Mouse (Mus musculus): Measurements from ENCODE around the gene Trmt61a. TPM values are rescaled to one million over a fixed set of nuclear protein-coding genes. Genes with fewer than 3 reads are reported as not detected.

Gene Trmt61a
- polyA plus RNA-seq, 1 experiment, result 24.9 TPM

DNA sequence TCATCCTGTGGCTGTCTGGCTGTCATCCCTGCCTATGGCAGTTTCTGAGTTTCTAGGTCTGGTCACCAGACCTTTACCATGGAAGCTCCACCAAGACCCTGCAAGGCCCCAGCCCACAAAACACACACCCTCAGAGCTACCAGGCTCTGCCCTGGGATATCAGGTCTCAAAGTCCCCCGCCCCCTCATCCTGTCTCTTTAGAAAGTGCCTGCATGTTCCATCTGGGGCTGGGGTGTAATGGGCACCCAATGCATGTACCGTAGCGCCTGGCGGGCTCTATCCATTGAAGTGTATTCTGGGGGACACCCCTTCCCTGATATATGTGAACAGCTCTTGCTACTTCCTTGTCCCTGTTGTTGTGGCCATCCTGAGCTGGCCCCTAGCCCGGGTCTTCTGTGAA, 15.0 kb downstream of the Trmt61a start:
- peaks cover 36% of the 10 kb centered on the region for H3K4me1 ChIP-seq (ENCODE audit: control insufficient read depth, insufficient read depth, insufficient read length, low read length)
- H3K36me3 ChIP-seq (ENCODE audit: control insufficient read depth, insufficient read depth, low read length), result no peaks in the 10 kb centered on the region
- H3K27me3 ChIP-seq (ENCODE audit: control insufficient read depth, insufficient read depth, low read length), result no peaks in the 10 kb centered on the region
- WGBS, result 87% methylated on average over 5 of the region's 5 CpGs
- H3K27ac ChIP-seq (ENCODE audit: insufficient read depth, low read depth, low read length), result no peak overlapping the region
- TF ChIP-seq POLR2A (IDR thresholded peaks at IDR 0.05; ENCODE audit: low read depth, low read length) (no peak), CTCF (IDR thresholded peaks at IDR 0.05; ENCODE audit: extremely low read depth, insufficient read length, insufficient replicate concordance, low read depth, low read length) (no peak)
- H3K4me3 ChIP-seq (ENCODE audit: low read depth, low read length), result no peak overlapping the region

DNA sequence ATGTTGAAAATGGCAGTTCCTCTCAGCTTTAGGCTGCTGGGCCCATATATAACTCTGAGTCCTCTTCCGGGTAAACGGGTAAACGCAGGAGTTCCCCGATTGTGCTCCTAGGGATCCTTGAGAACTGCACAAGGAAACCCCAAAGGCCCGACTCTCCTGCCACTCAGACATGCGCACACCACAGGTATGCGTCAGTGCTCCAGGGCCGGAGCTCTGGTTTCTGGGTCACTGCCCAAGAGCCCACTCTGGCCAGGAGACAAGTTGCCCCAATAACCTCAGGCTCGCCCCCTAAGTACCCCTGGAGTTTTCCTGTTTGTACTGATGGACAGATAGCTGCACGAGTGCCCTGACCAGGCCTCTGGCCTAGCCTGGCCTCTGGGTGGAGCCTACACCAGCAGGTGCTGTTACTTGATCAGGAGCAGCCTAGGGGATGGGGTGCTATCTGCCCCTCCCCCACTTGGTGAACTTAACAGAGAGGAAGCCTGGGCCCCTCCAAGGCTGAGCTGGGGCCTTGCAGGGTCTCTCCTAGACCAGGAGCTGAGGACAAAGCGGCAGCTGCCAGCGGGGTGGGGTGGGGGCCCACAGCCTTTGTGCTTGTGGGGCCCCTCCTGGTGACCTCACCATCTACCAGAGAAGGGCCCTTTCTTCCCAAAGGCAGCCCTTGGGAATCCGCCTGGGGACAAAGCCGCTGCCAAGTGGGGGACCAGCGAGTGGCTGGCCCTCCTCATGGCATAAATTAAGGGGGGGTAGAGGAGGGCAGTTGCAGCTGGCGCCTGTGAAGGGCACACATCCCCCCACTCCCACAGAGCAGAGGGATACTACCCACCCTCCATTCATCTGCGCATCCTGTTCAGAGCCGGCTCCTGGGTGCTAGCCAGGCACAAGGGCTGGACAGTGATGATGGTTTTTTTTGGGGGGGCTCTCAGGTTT, 15.7 kb downstream of the Trmt61a start:
- H3K4me1 ChIP-seq (ENCODE audit: control insufficient read depth, insufficient read depth, insufficient read length, low read length), result peaks cover 30% of the 10 kb centered on the region
- H3K4me3 ChIP-seq (ENCODE audit: low read depth, low read length), result no peak overlapping the region
- 73% methylated on average over 18 of the region's 18 CpGs for WGBS
- no peak for TF ChIP-seq CTCF (IDR thresholded peaks at IDR 0.05; ENCODE audit: extremely low read depth, insufficient read length, insufficient replicate concordance, low read depth, low read length)
- no peaks in the 10 kb centered on the region for H3K27me3 ChIP-seq (ENCODE audit: control insufficient read depth, insufficient read depth, low read length)
- no peaks in the 10 kb centered on the region for H3K36me3 ChIP-seq (ENCODE audit: control insufficient read depth, insufficient read depth, low read length)
- peak overlapping the region; percentile 24; the same call in 1 of the 2 replicates for H3K27ac ChIP-seq (ENCODE audit: insufficient read depth, low read depth, low read length)

DNA sequence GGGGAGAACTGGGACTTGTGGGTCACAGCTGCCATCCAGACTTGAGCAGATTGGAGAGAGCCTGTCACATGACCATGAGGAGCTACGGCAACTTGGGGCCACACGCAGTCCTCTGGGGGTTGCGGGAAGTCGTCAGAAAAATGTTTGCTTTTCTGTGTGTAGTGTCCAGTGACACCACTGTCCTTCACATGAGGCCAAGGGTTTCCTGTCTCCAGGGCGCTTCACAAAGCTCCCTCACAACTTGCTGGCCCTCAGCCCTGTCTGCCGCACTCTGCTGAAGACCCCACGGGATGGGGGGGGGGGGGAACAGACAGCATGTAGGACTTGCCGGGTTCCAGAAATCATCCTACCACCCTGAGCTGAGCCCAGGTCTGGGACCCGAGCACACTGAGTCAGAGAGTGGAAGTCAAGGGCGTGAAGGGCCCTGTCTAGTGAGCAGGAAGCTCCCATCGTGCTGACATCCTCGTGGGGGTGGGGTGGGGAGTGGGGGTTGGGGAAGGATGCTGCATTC, 16.4 kb downstream of the Trmt61a start:
- H3K4me3 ChIP-seq (ENCODE audit: low read depth, low read length), result no peak overlapping the region
- H3K4me1 ChIP-seq (ENCODE audit: control insufficient read depth, insufficient read depth, insufficient read length, low read length), result peaks cover 23% of the 10 kb centered on the region
- TF ChIP-seq POLR2A (IDR thresholded peaks at IDR 0.05; ENCODE audit: low read depth, low read length), result no peak
- TF ChIP-seq CTCF (IDR thresholded peaks at IDR 0.05; ENCODE audit: extremely low read depth, insufficient read length, insufficient replicate concordance, low read depth, low read length), result no peak
- H3K27ac ChIP-seq (ENCODE audit: insufficient read depth, low read depth, low read length), result peak overlapping the region; percentile 46
- H3K36me3 ChIP-seq (ENCODE audit: control insufficient read depth, insufficient read depth, low read length), result no peaks in the 10 kb centered on the region
- no peaks in the 10 kb centered on the region for H3K27me3 ChIP-seq (ENCODE audit: control insufficient read depth, insufficient read depth, low read length)
- WGBS, result 59% methylated on average over 12 of the region's 12 CpGs

DNA sequence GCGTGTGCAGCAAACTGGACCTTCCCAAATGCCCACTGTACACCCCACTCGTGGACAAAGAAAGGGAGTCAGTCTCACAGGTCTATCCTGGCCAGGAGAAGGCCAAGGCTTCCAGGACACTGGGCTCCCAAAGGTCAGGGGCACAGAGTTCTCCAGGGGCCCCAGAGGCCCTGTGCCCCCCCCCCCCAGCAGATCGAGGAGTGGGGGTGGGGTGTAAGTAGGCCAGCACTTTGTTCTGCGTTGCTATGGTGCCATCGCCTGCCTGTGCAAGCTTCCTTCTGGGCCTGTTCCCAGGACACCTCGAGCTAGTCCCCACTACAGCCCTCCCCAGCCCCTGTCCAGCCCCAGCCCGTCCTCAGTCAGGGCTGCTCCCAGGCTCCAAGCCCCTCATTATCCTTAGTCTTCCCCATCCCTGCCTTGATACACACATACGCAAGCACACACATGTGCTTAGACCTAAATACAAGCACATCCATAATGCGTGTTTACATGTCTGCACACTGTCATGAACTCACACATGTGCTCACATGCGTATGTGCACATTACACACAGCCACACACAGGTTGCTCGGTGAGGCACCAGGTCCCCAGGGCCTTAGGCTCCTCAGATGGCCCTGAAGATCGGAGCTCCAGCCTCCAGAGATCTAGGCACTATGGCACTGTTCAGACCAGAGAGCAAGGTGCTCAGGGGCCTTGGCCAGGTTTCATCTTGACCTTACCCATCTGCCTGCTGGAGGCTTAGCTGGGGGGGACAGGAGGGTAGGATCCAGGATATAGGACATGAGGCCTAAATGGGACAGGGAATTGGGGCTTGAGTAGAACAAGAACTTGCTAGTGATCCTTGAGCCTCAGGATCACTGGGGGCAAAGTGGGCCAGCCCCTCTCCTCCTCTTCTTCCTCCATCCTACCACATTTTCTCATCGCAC, 17.2 kb downstream of the Trmt61a start:
- Histone ChIP-seq H3K4me1 (ENCODE audit: control insufficient read depth, insufficient read depth, insufficient read length, low read length) (peaks cover 16% of the 10 kb centered on the region), H3K36me3 (ENCODE audit: control insufficient read depth, insufficient read depth, low read length) (no peaks in the 10 kb centered on the region), H3K27ac (ENCODE audit: insufficient read depth, low read depth, low read length) (peak overlapping the region; percentile 32; the same call in 1 of the 2 replicates), H3K27me3 (ENCODE audit: control insufficient read depth, insufficient read depth, low read length) (no peaks in the 10 kb centered on the region), H3K4me3 (ENCODE audit: low read depth, low read length) (no peak overlapping the region)
- 74% methylated on average over 13 of the region's 13 CpGs for WGBS
- TF ChIP-seq CTCF (IDR thresholded peaks at IDR 0.05; ENCODE audit: extremely low read depth, insufficient read length, insufficient replicate concordance, low read depth, low read length), result no peak
- TF ChIP-seq POLR2A (IDR thresholded peaks at IDR 0.05; ENCODE audit: low read depth, low read length), result no peak

DNA sequence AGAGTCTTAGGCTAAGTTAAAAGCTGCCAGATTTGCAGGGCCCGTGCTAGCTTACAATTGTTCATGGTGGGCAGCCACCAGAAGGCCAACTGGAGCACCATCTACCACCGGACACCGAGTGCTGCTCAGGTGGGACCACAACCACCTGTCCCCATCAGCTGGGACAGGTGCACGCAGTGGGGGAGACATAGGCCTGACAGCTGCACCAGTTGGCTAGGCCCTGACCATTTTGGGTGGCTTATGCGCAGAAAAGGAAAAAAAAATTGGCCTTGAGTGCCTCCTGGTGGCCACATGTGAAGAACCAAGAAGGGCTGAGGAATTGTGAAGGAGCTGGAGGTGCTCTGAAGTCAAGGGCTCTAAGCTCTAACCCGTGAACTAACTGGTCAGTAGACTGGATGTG, 18.3 kb downstream of the Trmt61a start:
- Histone ChIP-seq H3K36me3 (ENCODE audit: control insufficient read depth, insufficient read depth, low read length) (no peaks in the 10 kb centered on the region), H3K4me3 (ENCODE audit: low read depth, low read length) (no peak overlapping the region), H3K4me1 (ENCODE audit: control insufficient read depth, insufficient read depth, insufficient read length, low read length) (peaks cover 14% of the 10 kb centered on the region), H3K27ac (ENCODE audit: insufficient read depth, low read depth, low read length) (no peak overlapping the region), H3K27me3 (ENCODE audit: control insufficient read depth, insufficient read depth, low read length) (no peaks in the 10 kb centered on the region)
- WGBS, result 31% methylated on average over 6 of the region's 6 CpGs
- TF ChIP-seq POLR2A (IDR thresholded peaks at IDR 0.05; ENCODE audit: low read depth, low read length), result no peak
- peak; percentile 83; the same call in 1 of the 2 replicates for TF ChIP-seq CTCF (IDR thresholded peaks at IDR 0.05; ENCODE audit: extremely low read depth, insufficient read length, insufficient replicate concordance, low read depth, low read length)

DNA sequence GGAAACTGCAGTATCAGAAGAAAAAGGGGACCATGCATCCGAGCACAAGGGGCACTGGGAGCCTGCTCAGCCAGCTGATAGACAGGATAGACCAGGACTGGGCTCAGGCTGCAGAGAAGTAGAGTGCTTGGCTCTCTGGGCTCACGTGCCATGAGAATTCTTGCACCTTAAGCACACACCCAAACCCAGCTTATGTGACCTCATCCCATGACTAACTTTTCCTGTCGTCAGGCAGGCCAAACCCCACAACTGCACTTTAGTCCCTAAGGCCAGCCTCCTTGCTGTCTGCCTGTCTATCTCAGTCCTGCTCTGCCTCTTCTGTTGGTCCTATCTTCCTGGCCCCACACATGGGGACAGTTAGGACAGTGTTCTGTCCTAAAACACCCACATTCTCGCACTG, 19.8 kb downstream of the Trmt61a start:
- WGBS, result 60% methylated on average over 4 of the region's 4 CpGs
- H3K4me1 ChIP-seq (ENCODE audit: control insufficient read depth, insufficient read depth, insufficient read length, low read length), result peaks cover 3% of the 10 kb centered on the region
- peak overlapping the region; percentile 66 for H3K27ac ChIP-seq (ENCODE audit: insufficient read depth, low read depth, low read length)
- no peaks in the 10 kb centered on the region for H3K27me3 ChIP-seq (ENCODE audit: control insufficient read depth, insufficient read depth, low read length)
- no peak overlapping the region for H3K4me3 ChIP-seq (ENCODE audit: low read depth, low read length)
- TF ChIP-seq CTCF (IDR thresholded peaks at IDR 0.05; ENCODE audit: extremely low read depth, insufficient read length, insufficient replicate concordance, low read depth, low read length) (no peak), POLR2A (IDR thresholded peaks at IDR 0.05; ENCODE audit: low read depth, low read length) (no peak)
- no peaks in the 10 kb centered on the region for H3K36me3 ChIP-seq (ENCODE audit: control insufficient read depth, insufficient read depth, low read length)
